In genomic region chr16:32431047-32431591, GRCm38 (mm10) we compare ENCODE assay signal across 8 mouse cellular contexts. TPM values are rescaled to one million over a fixed set of nuclear protein-coding genes. Genes with fewer than 3 reads are reported as not detected.
DNase-seq lines count a peak whose midpoint lies in the region; ATAC-seq and TF ChIP-seq lines count a peak whose summit lies in the region.

No protein-coding gene starts in this region.

- no peak for TF ChIP-seq POLR2A in spleen, adult 2 months (IDR thresholded peaks at IDR 0.05; ENCODE audit: low read depth, low read length)
- TF ChIP-seq POLR2A in lung, adult 2 months (IDR thresholded peaks at IDR 0.05; ENCODE audit: borderline replicate concordance, extremely low read depth, low read depth, low read length) = no peak

- H3K9me3 ChIP-seq in hindbrain, embryonic 10.5 days = no peaks in the 10 kb centered on the region

- no peaks in the 10 kb centered on the region for H3K27me3 ChIP-seq in spleen, adult 2 months (ENCODE audit: control insufficient read depth, insufficient read depth, low read length)
- no peaks in the 10 kb centered on the region for H3K27me3 ChIP-seq in hindbrain, embryonic 10.5 days (ENCODE audit: insufficient read depth, poor library complexity, severe bottlenecking)

- H3K36me3 ChIP-seq in spleen, adult 2 months (ENCODE audit: control insufficient read depth, insufficient read depth, low read length) = no peaks in the 10 kb centered on the region
- H3K36me3 ChIP-seq in hindbrain, embryonic 10.5 days = 0 out of 2 replicates have a peak, but pooled peaks cover 4% of the 10 kb centered on the region

- peaks cover 2% of the 10 kb centered on the region; the same call in 1 of the 2 replicates for H3K4me1 ChIP-seq in spleen, adult 2 months (ENCODE audit: control insufficient read depth, insufficient read depth, insufficient read length)
- H3K4me1 ChIP-seq in hindbrain, embryonic 10.5 days (replicated peaks) = peaks cover 21% of the 10 kb centered on the region
- H3K4me1 ChIP-seq in lung, adult 2 months (ENCODE audit: control insufficient read depth, insufficient read depth, low read length) = peaks cover 9% of the 10 kb centered on the region

- ATAC-seq in common myeloid progenitor, adult 5-6 weeks (replicated peaks; ENCODE audit: low read depth, poor library complexity, severe bottlenecking) = peak; percentile 26
- peak; percentile 16; the same call in 1 of the 2 replicates for ATAC-seq in neutrophil, adult 5-6 weeks (ENCODE audit: extremely low read depth, insufficient number of reproducible peaks, low FRiP score, poor library complexity, severe bottlenecking)

- H3K4me3 ChIP-seq in spleen, adult 2 months (ENCODE audit: extremely low read depth, insufficient read depth, insufficient read length) = peak overlapping the region; percentile 90
- H3K4me3 ChIP-seq in hindbrain, embryonic 10.5 days = peak overlapping the region; percentile 83
- peak overlapping the region; percentile 95 for H3K4me3 ChIP-seq in lung, adult 2 months (replicated peaks; ENCODE audit: extremely low read depth, low read depth, low read length)

- 3% methylated on average over 28 of the region's 28 CpGs for WGBS in spleen, adult 2 months
- 3% methylated on average over 28 of the region's 28 CpGs for WGBS in hindbrain, embryonic 10.5 days
- 1% methylated on average over 28 of the region's 28 CpGs for WGBS in lung, adult 2 months

- H3K27ac ChIP-seq in spleen, adult 2 months (ENCODE audit: insufficient read depth, low read length) = peak overlapping the region; percentile 68
- peak overlapping the region; percentile 93 for H3K27ac ChIP-seq in hindbrain, embryonic 10.5 days

- no peak for DNase-seq in spleen, adult 2 months (ENCODE audit: low read depth in 1 of 2, low spot score in 2 of 2)
- DNase-seq in spleen, adult 12 weeks (ENCODE audit: low spot score) = no peak
- DNase-seq in hindbrain, embryonic 10.5 days (ENCODE audit: low spot score) = no peak
- DNase-seq in lung, adult 2 months = no peak
- DNase-seq in layer of hippocampus, postnatal 10 days (ENCODE audit: low spot score in 2 of 2) = no peak
- no peak for DNase-seq in cerebellum, postnatal 4 days (ENCODE audit: low spot score in 2 of 2)

- no peak for TF ChIP-seq CTCF in spleen, adult 2 months (IDR thresholded peaks at IDR 0.05; ENCODE audit: extremely low read depth, insufficient read depth, insufficient read length, insufficient replicate concordance)
- no peak for TF ChIP-seq CTCF in lung, adult 2 months (IDR thresholded peaks at IDR 0.05; ENCODE audit: insufficient read depth, low read length)

RNA-seq across cellular contexts. Expression of gene Pcyt1a, which starts 0.4 kb away (rescaled TPM):
- 13.1 and 15.9 TPM in 2 replicates for polyA plus RNA-seq in spleen, adult 2 months (2012; rRNA removed)
- 76.7 and 81.5 TPM in 2 replicates for total RNA-seq in common myeloid progenitor, adult 5-6 weeks (2017)
- 38.6 and 42.9 TPM in 2 replicates for polyA plus RNA-seq in hindbrain, embryonic 10.5 days (2016; fragmentation: Nextera tagmentation; extraction: Ambion mirVana)
- 37.0 and 55.2 TPM in 2 replicates for polyA plus RNA-seq in lung, adult 2 months (2012; rRNA removed)
- 65.5 and 66.3 TPM in 2 replicates for total RNA-seq in neutrophil, adult 5-6 weeks (2017)
- 10 to 100 TPM; 43.9 to 47.5 TPM for total RNA-seq in layer of hippocampus, postnatal 10 days (2021)

RNA-seq across cellular contexts. Expression of gene Tctex1d2, which starts 11.6 kb away (rescaled TPM):
- polyA plus RNA-seq in spleen, adult 2 months (2012; rRNA removed) = 2.3 and 2.5 TPM in 2 replicates
- total RNA-seq in common myeloid progenitor, adult 5-6 weeks (2017) = 39.3 and 43.9 TPM in 2 replicates
- 34.7 and 35.9 TPM in 2 replicates for polyA plus RNA-seq in hindbrain, embryonic 10.5 days (2016; fragmentation: Nextera tagmentation; extraction: Ambion mirVana)
- 3.3 and 5.5 TPM in 2 replicates for polyA plus RNA-seq in lung, adult 2 months (2012; rRNA removed)
- total RNA-seq in neutrophil, adult 5-6 weeks (2017) = 44.0 and 46.0 TPM in 2 replicates
- total RNA-seq in layer of hippocampus, postnatal 10 days (2021) = 10 to 100 TPM; 13.7 to 15.6 TPM

RNA-seq across cellular contexts. Expression of gene Tm4sf19, which starts 30.8 kb away (rescaled TPM):
- polyA plus RNA-seq in spleen, adult 2 months (2012; rRNA removed) = 0.58 and 0.70 TPM in 2 replicates
- total RNA-seq in common myeloid progenitor, adult 5-6 weeks (2017) = not detected in 2 replicates
- polyA plus RNA-seq in hindbrain, embryonic 10.5 days (2016; fragmentation: Nextera tagmentation; extraction: Ambion mirVana) = not detected in 2 replicates
- polyA plus RNA-seq in lung, adult 2 months (2012; rRNA removed) = 0.29 TPM in 1 of 2 replicates, not detected in the other
- not detected in 2 replicates for total RNA-seq in neutrophil, adult 5-6 weeks (2017)
- not detected for total RNA-seq in layer of hippocampus, postnatal 10 days (2021)

RNA-seq across cellular contexts. Expression of gene Slc51a, which starts 56.6 kb away (rescaled TPM):
- not detected in 2 replicates for polyA plus RNA-seq in spleen, adult 2 months (2012; rRNA removed)
- total RNA-seq in common myeloid progenitor, adult 5-6 weeks (2017) = 0.92 TPM in 1 of 2 replicates, not detected in the other
- 0.20 and 0.44 TPM in 2 replicates for polyA plus RNA-seq in hindbrain, embryonic 10.5 days (2016; fragmentation: Nextera tagmentation; extraction: Ambion mirVana)
- polyA plus RNA-seq in lung, adult 2 months (2012; rRNA removed) = 0.11 and 0.17 TPM in 2 replicates
- 0.37 TPM in 1 of 2 replicates, not detected in the other for total RNA-seq in neutrophil, adult 5-6 weeks (2017)
- not detected for total RNA-seq in layer of hippocampus, postnatal 10 days (2021)
